Mouse (Mus musculus): Measurements from ENCODE around the gene St6galnac4. TPM values are rescaled to one million over a fixed set of nuclear protein-coding genes. Genes with fewer than 3 reads are reported as not detected.

The St6galnac4 gene
- polyA plus RNA-seq, 1 experiment = 39.5 TPM

DNA sequence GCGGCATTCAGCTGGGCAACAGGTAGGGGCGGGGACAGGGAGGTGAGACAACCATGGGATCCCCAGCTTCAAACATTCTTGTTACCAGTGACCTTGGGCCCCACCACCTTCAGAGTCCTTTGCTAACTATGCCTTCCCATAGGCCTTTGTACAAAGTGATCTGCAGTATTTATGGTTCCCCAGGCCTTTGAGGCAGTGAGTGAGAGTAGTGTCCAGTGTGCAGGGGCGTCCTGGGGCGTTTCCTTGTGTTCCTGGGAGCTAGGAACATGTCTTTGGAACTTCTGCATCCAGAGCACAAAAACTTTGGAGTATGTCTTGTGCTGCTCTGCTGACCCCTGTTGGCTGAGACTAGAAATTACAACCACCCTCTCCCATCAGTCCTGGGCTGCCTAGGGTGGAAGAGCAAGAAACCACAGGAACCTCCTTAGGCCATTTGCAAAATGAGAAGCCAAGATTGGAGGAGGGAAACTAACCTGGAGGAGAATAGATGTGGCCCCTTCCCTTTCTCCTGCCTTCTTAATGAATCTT, 20.3 kb upstream of the St6galnac4 start:
- TF ChIP-seq POLR2A (IDR thresholded peaks at IDR 0.05; ENCODE audit: borderline replicate concordance, extremely low read depth, low read depth, low read length) (no peak), CTCF (IDR thresholded peaks at IDR 0.05; ENCODE audit: insufficient read depth, low read length) (peak; percentile 92)
- WGBS = 33% methylated on average over 4 of the region's 4 CpGs
- peaks cover under 1% of the 10 kb centered on the region; the same call in 1 of the 2 replicates for H3K4me1 ChIP-seq (ENCODE audit: control insufficient read depth, insufficient read depth, low read length)
- no peak overlapping the region for H3K4me3 ChIP-seq (replicated peaks; ENCODE audit: extremely low read depth, low read depth, low read length)
- peak; percentile 66 for DNase-seq

DNA sequence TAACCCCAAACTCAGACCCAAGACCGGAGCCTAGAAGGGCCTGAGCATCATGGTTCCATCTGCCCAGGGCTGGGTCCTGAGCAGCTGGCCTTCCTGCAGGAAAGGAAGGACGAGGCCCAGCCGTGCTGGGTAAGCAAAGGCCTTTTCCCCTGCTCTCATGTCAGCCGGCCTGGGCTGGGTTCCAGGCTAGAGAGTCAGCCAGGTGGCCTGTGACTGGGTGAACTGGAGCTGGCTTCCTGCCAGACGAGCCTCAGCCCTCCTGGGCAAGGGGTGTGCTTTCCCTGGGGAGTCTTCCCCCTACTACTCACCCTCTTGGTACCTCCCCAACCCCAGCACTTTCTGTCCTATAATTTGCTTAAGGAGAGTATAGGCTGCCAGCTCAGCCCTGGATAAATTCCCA, 18.7 kb upstream of the St6galnac4 start:
- TF ChIP-seq CTCF (IDR thresholded peaks at IDR 0.05; ENCODE audit: insufficient read depth, low read length) (no peak), POLR2A (IDR thresholded peaks at IDR 0.05; ENCODE audit: borderline replicate concordance, extremely low read depth, low read depth, low read length) (no peak)
- H3K4me3 ChIP-seq (replicated peaks; ENCODE audit: extremely low read depth, low read depth, low read length) = no peak overlapping the region
- WGBS = 47% methylated on average over 5 of the region's 5 CpGs
- peaks cover 3% of the 10 kb centered on the region; the same call in 1 of the 2 replicates for H3K4me1 ChIP-seq (ENCODE audit: control insufficient read depth, insufficient read depth, low read length)
- no peak for DNase-seq

DNA sequence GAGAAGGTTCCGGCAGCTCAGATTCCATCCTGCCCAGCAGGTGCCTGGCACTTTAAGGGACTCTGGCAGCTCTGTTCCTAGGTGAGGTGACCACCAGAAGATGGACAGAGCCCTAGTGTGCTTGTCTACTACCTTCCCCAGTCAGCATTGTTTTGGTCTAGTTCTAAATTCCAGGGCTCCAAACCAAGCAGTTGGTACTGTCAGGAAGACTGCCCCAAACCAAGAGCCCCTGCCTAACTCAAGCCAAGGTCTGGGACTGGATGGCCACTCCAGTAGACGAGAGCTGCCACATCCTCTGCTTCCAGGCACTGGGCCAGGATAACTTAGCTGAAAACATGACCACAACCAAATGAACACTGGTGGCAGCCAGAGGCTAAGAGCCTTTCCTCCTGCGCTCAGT, 18.0 kb upstream of the St6galnac4 start:
- no peak for DNase-seq
- TF ChIP-seq POLR2A (IDR thresholded peaks at IDR 0.05; ENCODE audit: borderline replicate concordance, extremely low read depth, low read depth, low read length) (no peak), CTCF (IDR thresholded peaks at IDR 0.05; ENCODE audit: insufficient read depth, low read length) (no peak)
- Histone ChIP-seq H3K4me3 (replicated peaks; ENCODE audit: extremely low read depth, low read depth, low read length) (no peak overlapping the region), H3K4me1 (ENCODE audit: control insufficient read depth, insufficient read depth, low read length) (peaks cover 3% of the 10 kb centered on the region; the same call in 1 of the 2 replicates)
- 65% methylated on average over 3 of the region's 3 CpGs for WGBS

DNA sequence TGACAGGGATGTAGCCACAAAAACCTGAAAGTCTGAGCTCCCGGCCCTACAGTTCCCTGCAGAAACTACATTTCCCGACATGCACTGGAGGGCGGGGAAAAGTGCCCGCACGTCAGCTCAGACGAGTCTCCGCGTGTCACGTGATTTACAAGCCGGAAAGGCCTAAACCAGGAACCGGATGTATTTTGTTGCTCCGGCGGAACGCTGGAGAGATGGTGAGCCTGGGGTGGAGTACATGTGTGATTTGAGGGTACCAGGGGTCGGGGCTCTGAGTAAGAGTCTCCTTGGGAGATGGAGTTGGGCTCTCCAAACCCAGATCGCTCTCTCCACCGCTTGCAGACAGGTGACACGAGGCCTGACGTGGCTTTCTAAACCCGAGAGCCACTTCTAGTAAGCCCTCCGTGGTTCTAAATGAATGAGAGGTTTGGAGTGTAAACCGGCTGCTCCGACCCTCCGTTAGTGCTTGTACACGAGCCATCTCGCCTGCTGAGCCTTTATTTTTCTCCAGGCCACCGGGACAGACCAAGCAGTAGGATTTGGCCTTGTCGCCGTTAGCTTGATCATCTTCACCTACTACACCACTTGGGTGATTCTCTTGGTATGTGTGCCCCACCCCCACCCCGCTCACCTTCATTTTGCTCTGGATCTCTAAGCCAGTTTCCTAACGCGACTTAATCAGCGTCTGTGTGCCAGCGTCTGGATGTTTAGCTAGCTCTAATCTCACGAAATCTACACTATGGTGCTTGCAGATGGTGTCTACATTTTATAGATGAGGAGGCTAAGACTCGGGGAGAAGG, 16.0 kb upstream of the St6galnac4 start, which contains the start of gene Dpm2:
Dpm2 (plus strand) TSS at position 161 of the 797 bp plus-strand sequence.
- Histone ChIP-seq H3K4me3 (replicated peaks; ENCODE audit: extremely low read depth, low read depth, low read length) (peak within 1 kb of the TSS; percentile 95), H3K4me1 (ENCODE audit: control insufficient read depth, insufficient read depth, low read length) (peaks cover 3% of the 10 kb centered on the region; the same call in 1 of the 2 replicates)
- TF ChIP-seq POLR2A (IDR thresholded peaks at IDR 0.05; ENCODE audit: borderline replicate concordance, extremely low read depth, low read depth, low read length) (peak; percentile 96), CTCF (IDR thresholded peaks at IDR 0.05; ENCODE audit: insufficient read depth, low read length) (no peak)
- peak; percentile 89 for DNase-seq
- 1% methylated on average over 36 of the region's 36 CpGs for WGBS

DNA sequence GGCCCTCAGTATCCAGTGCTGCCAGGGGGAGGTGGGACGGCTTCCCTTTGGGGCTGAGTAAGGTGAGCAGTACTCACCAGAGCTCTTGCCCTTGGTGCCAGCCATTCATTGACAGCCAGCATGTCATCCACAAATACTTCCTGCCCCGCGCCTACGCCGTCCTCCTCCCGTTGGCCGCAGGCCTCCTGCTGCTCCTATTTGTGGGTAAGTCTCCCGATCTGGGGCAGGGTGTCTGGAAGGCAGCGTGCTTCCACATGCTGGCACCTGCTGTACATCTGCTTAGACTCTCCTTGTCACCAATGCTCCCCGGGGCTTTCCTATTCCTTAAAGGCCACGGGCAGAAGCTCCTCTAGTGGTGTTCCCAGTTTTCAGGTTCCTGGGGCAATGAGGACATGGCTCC, 14.7 kb upstream of the St6galnac4 start:
- peaks cover 3% of the 10 kb centered on the region; the same call in 1 of the 2 replicates for H3K4me1 ChIP-seq (ENCODE audit: control insufficient read depth, insufficient read depth, low read length)
- TF ChIP-seq CTCF (IDR thresholded peaks at IDR 0.05; ENCODE audit: insufficient read depth, low read length) (no peak), POLR2A (IDR thresholded peaks at IDR 0.05; ENCODE audit: borderline replicate concordance, extremely low read depth, low read depth, low read length) (no peak)
- no peak for DNase-seq
- 88% methylated on average over 11 of the region's 11 CpGs for WGBS
- no peak overlapping the region for H3K4me3 ChIP-seq (replicated peaks; ENCODE audit: extremely low read depth, low read depth, low read length)

GRCm38 (mm10) chr2:32574497-32574896, 12.4 kb upstream of the St6galnac4 start, which contains the start of gene Pip5kl1:
Pip5kl1 (plus strand) TSS chr2:32574797.
- peaks cover 3% of the 10 kb centered on the region; the same call in 1 of the 2 replicates for H3K4me1 ChIP-seq (ENCODE audit: control insufficient read depth, insufficient read depth, low read length)
- TF ChIP-seq POLR2A (IDR thresholded peaks at IDR 0.05; ENCODE audit: borderline replicate concordance, extremely low read depth, low read depth, low read length) (no peak), CTCF (IDR thresholded peaks at IDR 0.05; ENCODE audit: insufficient read depth, low read length) (no peak)
- H3K4me3 ChIP-seq (replicated peaks; ENCODE audit: extremely low read depth, low read depth, low read length) = no peak within 1 kb of the TSS
- 73% methylated on average over 6 of the region's 6 CpGs for WGBS
- DNase-seq = no peak

- Histone ChIP-seq H3K4me1 (ENCODE audit: control insufficient read depth, insufficient read depth, low read length) (peaks cover 3% of the 10 kb centered on the region; the same call in 1 of the 2 replicates), H3K4me3 (replicated peaks; ENCODE audit: extremely low read depth, low read depth, low read length) (no peak overlapping the region)
- WGBS = 3% methylated on average over 26 of the region's 26 CpGs
- DNase-seq = no peak
- TF ChIP-seq POLR2A (IDR thresholded peaks at IDR 0.05; ENCODE audit: borderline replicate concordance, extremely low read depth, low read depth, low read length) (no peak), CTCF (IDR thresholded peaks at IDR 0.05; ENCODE audit: insufficient read depth, low read length) (peak; percentile 85)
These were observed 11.9 kb upstream of the St6galnac4 start for GRCm38 (mm10) chr2:32574901-32575585.

GRCm38 (mm10) chr2:32575586-32576160, 11.2 kb upstream of the St6galnac4 start, which contains the start of gene 9430097D07Rik:
9430097D07Rik (minus strand) TSS chr2:32575684.
- DNase-seq = no peak
- TF ChIP-seq CTCF (IDR thresholded peaks at IDR 0.05; ENCODE audit: insufficient read depth, low read length) (no peak), POLR2A (IDR thresholded peaks at IDR 0.05; ENCODE audit: borderline replicate concordance, extremely low read depth, low read depth, low read length) (no peak)
- Histone ChIP-seq H3K4me1 (ENCODE audit: control insufficient read depth, insufficient read depth, low read length) (peaks cover 3% of the 10 kb centered on the region; the same call in 1 of the 2 replicates), H3K4me3 (replicated peaks; ENCODE audit: extremely low read depth, low read depth, low read length) (no peak within 1 kb of the TSS)
- 19% methylated on average over 28 of the region's 28 CpGs for WGBS

DNA sequence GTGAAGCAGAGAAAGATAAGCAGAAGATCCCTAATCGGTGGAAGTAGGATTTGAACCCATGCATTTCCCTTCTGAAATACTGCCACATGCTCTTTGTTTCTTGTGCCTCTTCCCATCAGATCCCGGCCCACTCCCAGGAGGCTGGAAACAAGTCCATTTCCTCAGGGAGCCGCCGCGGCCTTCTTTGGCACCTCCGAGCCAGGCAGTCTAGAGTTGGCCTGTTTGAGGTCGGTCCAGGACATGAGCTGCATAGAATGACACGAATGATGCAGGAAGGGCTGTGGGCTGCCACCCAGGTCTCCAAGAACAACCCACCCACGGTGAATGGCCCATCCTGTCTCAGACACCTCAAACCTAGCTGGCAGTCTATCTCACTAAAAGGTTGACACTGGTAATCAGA, 10.4 kb upstream of the St6galnac4 start:
- TF ChIP-seq CTCF (IDR thresholded peaks at IDR 0.05; ENCODE audit: insufficient read depth, low read length) (no peak), POLR2A (IDR thresholded peaks at IDR 0.05; ENCODE audit: borderline replicate concordance, extremely low read depth, low read depth, low read length) (no peak)
- 78% methylated on average over 9 of the region's 9 CpGs for WGBS
- Histone ChIP-seq H3K4me3 (replicated peaks; ENCODE audit: extremely low read depth, low read depth, low read length) (no peak overlapping the region), H3K4me1 (ENCODE audit: control insufficient read depth, insufficient read depth, low read length) (peaks cover 3% of the 10 kb centered on the region; the same call in 1 of the 2 replicates)
- DNase-seq = no peak
